Mouse (Mus musculus): ENCODE results near the gene Cracr2b. TPM values are rescaled to one million over a fixed set of nuclear protein-coding genes. Genes with fewer than 3 reads are reported as not detected.
A peak's percentile ranks its signal among the peaks of the same experiment; 100 is the strongest.

Gene Cracr2b
- polyA plus RNA-seq, 1 experiment from 2014 or later: 3.9 TPM

- H3K27ac ChIP-seq (replicated peaks): no peak overlapping the region
- H3K4me2 ChIP-seq: no peak overlapping the region
- no peaks in the 10 kb centered on the region for H3K9me3 ChIP-seq (replicated peaks)
- H3K27me3 ChIP-seq: no peaks in the 10 kb centered on the region
- no peak overlapping the region for H3K4me3 ChIP-seq (replicated peaks)
- WGBS (ENCODE audit: insufficient replicate concordance): 75% methylated on average over 6 of the region's 6 CpGs
- H3K9ac ChIP-seq: no peak overlapping the region
- peaks cover 75% of the 10 kb centered on the region for H3K4me1 ChIP-seq (replicated peaks)
- ATAC-seq (ENCODE audit: insufficient read depth): no peak
- H3K36me3 ChIP-seq (replicated peaks): peaks cover 41% of the 10 kb centered on the region
Observed at GRCm38 (mm10) chr7:141472763-141473162, 11.9 kb downstream of the Cracr2b start.

GRCm38 (mm10) chr7:141474160-141474559, 13.3 kb downstream of the Cracr2b start:
- no peak for ATAC-seq (ENCODE audit: insufficient read depth)
- Histone ChIP-seq H3K4me2 (peak overlapping the region; percentile 99), H3K9me3 (replicated peaks) (no peaks in the 10 kb centered on the region), H3K36me3 (replicated peaks) (peaks cover 40% of the 10 kb centered on the region), H3K9ac (peak overlapping the region; percentile 81), H3K4me1 (replicated peaks) (peaks cover 70% of the 10 kb centered on the region), H3K27me3 (no peaks in the 10 kb centered on the region), H3K27ac (replicated peaks) (peak overlapping the region; percentile 91; the same call in 1 of the 2 replicates), H3K4me3 (replicated peaks) (peak overlapping the region; percentile 74)
- WGBS (ENCODE audit: insufficient replicate concordance): 6% methylated on average over 5 of the region's 5 CpGs

GRCm38 (mm10) chr7:141475011-141475804, 14.3 kb downstream of the Cracr2b start, which contains the start of the genes Polr2l and Tspan4:
Gene Polr2l, minus strand, starts transcription at chr7:141475132.
Gene Tspan4, plus strand, starts transcription at chr7:141475240.
- Histone ChIP-seq H3K4me3 (replicated peaks) (peak within 1 kb of the TSS; percentile 74), H3K9ac (peak within 1 kb of the TSS; percentile 81), H3K4me2 (peak within 1 kb of the TSS; percentile 99), H3K4me1 (replicated peaks) (peaks cover 61% of the 10 kb centered on the region), H3K27me3 (no peaks in the 10 kb centered on the region), H3K36me3 (replicated peaks) (peaks cover 30% of the 10 kb centered on the region), H3K27ac (replicated peaks) (peak within 1 kb of the TSS; percentile 91), H3K9me3 (replicated peaks) (no peaks in the 10 kb centered on the region)
- peak; percentile 75 for ATAC-seq (ENCODE audit: insufficient read depth)
- WGBS (ENCODE audit: insufficient replicate concordance): under 1% methylated on average over 87 of the region's 87 CpGs

DNA sequence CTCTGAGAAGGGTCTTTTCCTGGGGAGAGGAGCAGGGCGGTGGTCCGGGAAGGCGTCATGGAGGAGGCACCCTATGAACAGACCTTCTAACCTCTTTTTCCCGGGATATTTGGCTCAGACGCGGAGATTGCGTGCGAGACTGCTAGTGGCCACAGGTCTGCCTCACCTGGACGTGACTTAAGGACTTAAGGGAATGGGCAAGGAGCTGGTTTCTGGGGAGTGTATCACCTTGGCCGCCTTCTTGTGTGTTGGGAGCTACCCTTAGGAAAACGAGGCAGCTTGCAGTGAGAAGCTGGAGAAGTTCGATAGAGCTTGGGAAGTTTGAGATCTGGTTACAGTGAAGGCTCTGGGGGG, 14.9 kb downstream of the Cracr2b start:
- ATAC-seq (ENCODE audit: insufficient read depth): no peak
- WGBS (ENCODE audit: insufficient replicate concordance): under 1% methylated on average over 12 of the region's 12 CpGs

GRCm38 (mm10) chr7:141476226-141476980, 15.5 kb downstream of the Cracr2b start:
- peak overlapping the region; percentile 91 for H3K27ac ChIP-seq (replicated peaks)
- peak overlapping the region; percentile 81 for H3K9ac ChIP-seq
- H3K4me3 ChIP-seq (replicated peaks): peak overlapping the region; percentile 74
- H3K36me3 ChIP-seq (replicated peaks): peaks cover 18% of the 10 kb centered on the region
- peaks cover 12% of the 10 kb centered on the region for H3K27me3 ChIP-seq
- peak overlapping the region; percentile 99 for H3K4me2 ChIP-seq
- peak; percentile 43 for ATAC-seq (ENCODE audit: insufficient read depth)
- peaks cover 70% of the 10 kb centered on the region for H3K4me1 ChIP-seq (replicated peaks)
- no peaks in the 10 kb centered on the region for H3K9me3 ChIP-seq (replicated peaks)
- under 1% methylated on average over 17 of the region's 17 CpGs for WGBS (ENCODE audit: insufficient replicate concordance)

More for the DNA sequence above, 14.9 kb downstream of the Cracr2b start:
- Histone ChIP-seq H3K9me3 (replicated peaks) (no peaks in the 10 kb centered on the region), H3K27ac (replicated peaks) (peak overlapping the region; percentile 91), H3K9ac (peak overlapping the region; percentile 81), H3K4me3 (replicated peaks) (peak overlapping the region; percentile 74), H3K36me3 (replicated peaks) (peaks cover 24% of the 10 kb centered on the region), H3K27me3 (peaks cover 5% of the 10 kb centered on the region), H3K4me2 (peak overlapping the region; percentile 99), H3K4me1 (replicated peaks) (peaks cover 63% of the 10 kb centered on the region)

- Histone ChIP-seq H3K4me2 (peak overlapping the region; percentile 99), H3K27me3 (peaks cover 17% of the 10 kb centered on the region), H3K27ac (replicated peaks) (peak overlapping the region; percentile 91), H3K9me3 (replicated peaks) (no peaks in the 10 kb centered on the region), H3K4me1 (replicated peaks) (peaks cover 75% of the 10 kb centered on the region), H3K36me3 (replicated peaks) (peaks cover 13% of the 10 kb centered on the region), H3K9ac (no peak overlapping the region), H3K4me3 (replicated peaks) (peak overlapping the region; percentile 74)
- 3% methylated on average over 7 of the region's 7 CpGs for WGBS (ENCODE audit: insufficient replicate concordance)
- peak; percentile 6; the same call in 1 of the 2 replicates for ATAC-seq (ENCODE audit: insufficient read depth)
Observed at GRCm38 (mm10) chr7:141476981-141477370, 16.1 kb downstream of the Cracr2b start.

DNA sequence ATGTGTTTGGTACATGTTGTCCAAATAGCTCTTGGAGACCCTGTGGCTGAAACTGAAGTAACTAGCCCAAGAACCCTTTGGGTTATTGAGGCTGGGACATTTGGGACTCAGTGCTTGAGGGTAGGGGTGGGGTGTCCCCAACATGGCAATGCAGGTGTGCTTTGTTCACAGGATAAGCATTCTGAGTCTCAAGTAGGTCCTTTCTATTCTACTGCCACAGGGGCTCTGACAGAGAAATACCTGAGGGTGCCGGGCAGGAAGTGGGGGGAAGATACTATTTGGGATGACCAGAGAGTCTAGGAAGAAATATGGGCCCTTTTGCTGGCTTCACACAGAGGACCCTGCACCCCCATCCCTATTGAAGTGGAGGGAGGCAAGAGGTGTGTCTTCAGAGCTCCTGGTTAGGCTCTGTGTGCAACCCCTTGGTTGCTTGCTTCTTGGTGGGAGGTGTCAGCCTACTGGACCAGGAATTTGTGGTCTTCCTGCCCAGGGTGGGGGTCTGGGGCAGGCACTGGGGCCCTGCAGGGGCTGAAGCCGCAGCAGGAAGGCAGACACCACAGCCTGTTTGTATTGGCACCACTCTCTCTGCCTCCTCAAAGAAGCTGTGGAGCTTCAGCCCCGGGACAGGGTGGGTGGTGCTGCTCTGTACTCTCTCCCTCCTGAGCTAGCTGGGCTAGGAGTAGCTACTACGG, 16.8 kb downstream of the Cracr2b start:
- H3K36me3 ChIP-seq (replicated peaks): peaks cover 6% of the 10 kb centered on the region
- no peak overlapping the region for H3K4me3 ChIP-seq (replicated peaks)
- H3K4me2 ChIP-seq: peak overlapping the region; percentile 99
- H3K4me1 ChIP-seq (replicated peaks): peaks cover 77% of the 10 kb centered on the region
- H3K27ac ChIP-seq (replicated peaks): peak overlapping the region; percentile 91
- H3K27me3 ChIP-seq: peaks cover 25% of the 10 kb centered on the region
- no peak overlapping the region for H3K9ac ChIP-seq
- ATAC-seq (ENCODE audit: insufficient read depth): no peak
- no peaks in the 10 kb centered on the region for H3K9me3 ChIP-seq (replicated peaks)
- 14% methylated on average over 4 of the region's 4 CpGs for WGBS (ENCODE audit: insufficient replicate concordance)

- peak overlapping the region; percentile 99; the same call in 1 of the 2 replicates for H3K4me2 ChIP-seq
Observed at GRCm38 (mm10) chr7:141478270-141478748, 17.4 kb downstream of the Cracr2b start.

DNA sequence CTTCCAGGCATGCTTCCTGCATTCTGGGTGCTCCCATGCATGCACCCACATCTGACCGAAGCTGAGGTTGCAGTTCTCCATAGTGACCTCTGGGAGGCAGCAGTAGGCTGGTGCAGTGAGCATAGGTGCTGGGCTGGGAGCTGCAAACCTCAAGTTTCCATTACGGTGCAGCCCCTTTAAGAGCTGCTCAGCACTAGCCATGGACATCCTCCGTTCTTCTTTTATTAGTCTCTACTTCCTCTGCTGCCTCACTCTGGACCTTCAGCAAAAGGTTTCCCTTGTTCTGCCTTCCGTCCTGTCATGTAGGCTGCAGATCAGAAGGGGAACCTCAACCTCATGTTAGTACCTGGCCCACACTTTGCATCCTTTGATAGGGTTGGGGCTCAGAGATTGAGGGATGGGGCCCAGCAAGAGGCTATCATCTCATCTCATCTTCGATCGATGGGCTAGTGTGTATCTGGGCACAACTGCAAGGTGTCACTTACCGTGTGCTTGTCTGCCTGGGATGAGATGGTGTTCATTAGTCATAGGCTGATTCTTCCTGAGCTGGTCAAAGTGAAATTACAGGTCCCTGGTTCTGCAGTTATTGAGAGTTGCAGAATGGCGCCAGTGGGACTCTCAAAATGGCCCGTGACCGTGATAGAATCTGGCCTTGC, 20.1 kb downstream of the Cracr2b start:
- H3K4me3 ChIP-seq (replicated peaks): no peak overlapping the region
- 8% methylated on average over 10 of the region's 10 CpGs for WGBS (ENCODE audit: insufficient replicate concordance)
- H3K9me3 ChIP-seq (replicated peaks): no peaks in the 10 kb centered on the region
- H3K36me3 ChIP-seq (replicated peaks): no peaks in the 10 kb centered on the region
- no peak overlapping the region; the same call in 1 of the 2 replicates for H3K9ac ChIP-seq
- peak; percentile 33 for ATAC-seq (ENCODE audit: insufficient read depth)
- H3K27ac ChIP-seq (replicated peaks): no peak overlapping the region
- H3K27me3 ChIP-seq: peaks cover 40% of the 10 kb centered on the region
- H3K4me2 ChIP-seq: peak overlapping the region; percentile 76
- peaks cover 53% of the 10 kb centered on the region for H3K4me1 ChIP-seq (replicated peaks)

More at GRCm38 (mm10) chr7:141478270-141478748, 17.4 kb downstream of the Cracr2b start:
- Histone ChIP-seq H3K36me3 (replicated peaks) (0 out of 2 replicates have a peak, but pooled peaks cover 2% of the 10 kb centered on the region), H3K27me3 (peaks cover 31% of the 10 kb centered on the region), H3K9me3 (replicated peaks) (no peaks in the 10 kb centered on the region), H3K9ac (no peak overlapping the region), H3K4me1 (replicated peaks) (peaks cover 75% of the 10 kb centered on the region), H3K4me3 (replicated peaks) (no peak overlapping the region), H3K27ac (replicated peaks) (peak overlapping the region; percentile 91; the same call in 1 of the 2 replicates)
- WGBS (ENCODE audit: insufficient replicate concordance): 12% methylated on average over 5 of the region's 5 CpGs
- no peak for ATAC-seq (ENCODE audit: insufficient read depth)
